Mouse (Mus musculus): ENCODE measurements around the gene Neil1.

GRCm38 (mm10) chr9:57117261-57117755 is 30.8 kb downstream of the Neil1 start:
- no peak for TF ChIP-seq POLR2A (IDR thresholded peaks at IDR 0.05; ENCODE audit: extremely low read depth, insufficient read depth, low read length)
- TF ChIP-seq CTCF (IDR thresholded peaks at IDR 0.05; ENCODE audit: low read depth, low read length), result no peak

All from liver, adult 2 months (tissue).